Mouse (Mus musculus): ENCODE data around the gene Olfr114. TPM values are rescaled to one million over a fixed set of nuclear protein-coding genes. Genes with fewer than 3 reads are reported as not detected.

Gene Olfr114
- polyA plus RNA-seq, 1 experiment = not detected

DNA sequence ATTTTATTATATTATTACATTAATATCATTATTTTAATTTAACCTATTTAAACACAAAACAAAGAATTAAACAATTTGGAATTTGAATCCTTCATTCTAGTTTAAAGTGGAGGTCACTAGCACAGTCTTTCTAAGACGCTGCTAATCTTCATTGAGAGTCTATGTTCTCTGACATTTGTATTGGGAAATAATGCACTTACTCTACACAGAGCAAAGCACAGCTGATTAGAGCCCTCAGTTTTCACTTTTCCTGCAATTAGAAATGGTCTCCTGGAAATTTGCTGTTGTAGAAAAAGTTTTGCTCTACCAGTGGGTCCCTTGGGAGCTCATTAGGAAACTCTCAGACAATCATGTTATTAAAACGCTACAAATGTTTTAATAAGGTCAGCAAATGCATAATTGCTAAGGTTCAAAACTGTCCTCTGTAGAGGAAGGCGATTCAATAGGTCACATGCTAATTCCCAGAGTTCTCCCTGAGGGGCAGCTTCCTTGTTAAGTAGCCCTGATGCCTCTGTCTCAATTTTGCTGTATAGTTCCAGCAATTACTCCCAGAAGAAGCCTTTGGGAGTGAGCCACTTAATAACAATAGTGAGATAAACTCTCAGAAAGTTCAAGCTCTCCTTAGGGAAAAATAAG is 48.6 kb downstream of the Olfr114 start:
- Histone ChIP-seq H3K36me3 (ENCODE audit: control insufficient read depth, insufficient read depth) (no peaks in the 10 kb centered on the region), H3K4me3 (no peak overlapping the region), H3K4me2 (ENCODE audit: low read depth) (no peak overlapping the region), H3K27me3 (ENCODE audit: control insufficient read depth, insufficient read depth, insufficient read length) (no peaks in the 10 kb centered on the region), H3K79me2 (ENCODE audit: control insufficient read depth, insufficient read depth) (no peaks in the 10 kb centered on the region), H3ac (ENCODE audit: control insufficient read depth, insufficient read length) (no peak overlapping the region)
- TF ChIP-seq MAX (IDR thresholded peaks at IDR 0.05; ENCODE audit: low read depth) (no peak), POLR2AphosphoS2 (IDR thresholded peaks at IDR 0.05; ENCODE audit: insufficient read length, low read depth) (no peak), CEBPB (IDR thresholded peaks at IDR 0.05; ENCODE audit: insufficient read depth, poor library complexity, severe bottlenecking) (no peak), E2F4 (IDR thresholded peaks at IDR 0.05; ENCODE audit: insufficient read depth) (no peak), MYOG (IDR thresholded peaks at IDR 0.05; ENCODE audit: control insufficient read depth in 1 of 3, insufficient read depth in 1 of 3, insufficient read length in 2 of 3, low read depth in 2 of 3) (no peak), TCF12 (IDR thresholded peaks at IDR 0.05; ENCODE audit: insufficient read depth, poor library complexity, severe bottlenecking) (no peak), TCF3 (IDR thresholded peaks at IDR 0.05; ENCODE audit: insufficient read length, low read depth) (no peak), SRF (IDR thresholded peaks at IDR 0.05; ENCODE audit: control insufficient read depth, insufficient read length, low read depth) (no peak), USF1 (IDR thresholded peaks at IDR 0.05; ENCODE audit: low read depth) (no peak), POLR2A (IDR thresholded peaks at IDR 0.05; ENCODE audit: insufficient read length, low read depth) (no peak), MYOD1 (IDR thresholded peaks at IDR 0.05; ENCODE audit: control insufficient read depth in 1 of 3, insufficient read length in 2 of 3, low read depth in 2 of 3) (no peak), REST (IDR thresholded peaks at IDR 0.05; ENCODE audit: insufficient read depth, insufficient read length) (no peak)

DNA sequence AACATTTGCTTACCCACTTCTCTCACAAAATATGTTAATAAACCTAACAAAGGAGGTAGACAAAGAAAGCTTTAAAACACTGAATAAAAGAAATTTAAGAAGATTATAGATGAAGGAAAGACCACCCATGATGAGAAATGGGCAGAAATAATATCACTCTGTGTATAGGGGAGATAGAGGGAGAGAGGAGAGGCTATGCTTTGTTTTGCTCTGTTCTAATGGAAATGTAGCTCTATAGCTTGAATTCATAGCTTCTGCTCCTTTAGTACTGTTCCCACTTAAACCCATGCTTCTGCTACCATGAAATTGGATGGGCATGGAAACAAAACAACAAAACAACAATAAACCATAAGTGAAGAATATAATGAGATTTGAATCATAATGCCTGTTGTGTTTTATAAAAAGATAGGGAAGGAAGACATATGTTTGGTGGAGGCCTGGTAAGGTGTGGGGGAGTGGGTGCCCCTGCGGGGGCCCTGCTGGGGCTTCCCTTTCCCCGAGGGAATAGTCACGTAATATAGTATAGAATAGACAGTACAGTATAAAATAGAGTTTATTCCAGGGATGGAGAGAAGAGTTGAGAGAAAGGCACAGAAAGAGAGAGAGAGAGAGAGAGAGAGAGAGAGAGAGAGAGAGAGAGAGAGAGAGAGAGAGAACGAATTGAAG is 51.0 kb downstream of the Olfr114 start:
- TF ChIP-seq TCF3 (IDR thresholded peaks at IDR 0.05; ENCODE audit: insufficient read length, low read depth) = no peak
- TF ChIP-seq TCF12 (IDR thresholded peaks at IDR 0.05; ENCODE audit: insufficient read depth, poor library complexity, severe bottlenecking) = no peak
- TF ChIP-seq CEBPB (IDR thresholded peaks at IDR 0.05; ENCODE audit: insufficient read depth, poor library complexity, severe bottlenecking) = no peak
- no peak for TF ChIP-seq SRF (IDR thresholded peaks at IDR 0.05; ENCODE audit: control insufficient read depth, insufficient read length, low read depth)
- no peak for TF ChIP-seq POLR2AphosphoS2 (IDR thresholded peaks at IDR 0.05; ENCODE audit: insufficient read length, low read depth)
- TF ChIP-seq E2F4 (IDR thresholded peaks at IDR 0.05; ENCODE audit: insufficient read depth) = no peak
- TF ChIP-seq MYOG (IDR thresholded peaks at IDR 0.05; ENCODE audit: control insufficient read depth in 1 of 3, insufficient read depth in 1 of 3, insufficient read length in 2 of 3, low read depth in 2 of 3) = no peak
- no peak for TF ChIP-seq MAX (IDR thresholded peaks at IDR 0.05; ENCODE audit: low read depth)
- no peak for TF ChIP-seq REST (IDR thresholded peaks at IDR 0.05; ENCODE audit: insufficient read depth, insufficient read length)
- TF ChIP-seq USF1 (IDR thresholded peaks at IDR 0.05; ENCODE audit: low read depth) = no peak
- TF ChIP-seq POLR2A (IDR thresholded peaks at IDR 0.05; ENCODE audit: insufficient read length, low read depth) = no peak
- TF ChIP-seq MYOD1 (IDR thresholded peaks at IDR 0.05; ENCODE audit: control insufficient read depth in 1 of 3, insufficient read length in 2 of 3, low read depth in 2 of 3) = no peak

More for the DNA sequence above, 51.0 kb downstream of the Olfr114 start:
- Histone ChIP-seq H3K4me3 (no peak overlapping the region), H3K79me2 (ENCODE audit: control insufficient read depth, insufficient read depth) (no peaks in the 10 kb centered on the region), H3K36me3 (ENCODE audit: control insufficient read depth, insufficient read depth) (no peaks in the 10 kb centered on the region), H3K27me3 (ENCODE audit: control insufficient read depth, insufficient read depth, insufficient read length) (no peaks in the 10 kb centered on the region), H3ac (ENCODE audit: control insufficient read depth, insufficient read length) (no peak overlapping the region), H3K4me2 (ENCODE audit: low read depth) (no peak overlapping the region)

Other genes with a start within 250 kb of the Olfr114 start
- gene Olfr104-ps, start 233.2 kb downstream of the Olfr114 start, polyA plus RNA-seq (2012; fragmentation: generic; extraction: Trizol) = not detected
- not detected for gene Olfr105-ps, start 213.7 kb downstream of the Olfr114 start, polyA plus RNA-seq (2012; fragmentation: generic; extraction: Trizol)
- not detected for gene Olfr106-ps, start 202.3 kb downstream of the Olfr114 start, polyA plus RNA-seq (2012; fragmentation: generic; extraction: Trizol)
- not detected for gene Olfr107, start 193.5 kb downstream of the Olfr114 start, polyA plus RNA-seq (2012; fragmentation: generic; extraction: Trizol)
- not detected for gene Olfr108, start 147.3 kb downstream of the Olfr114 start, polyA plus RNA-seq (2012; fragmentation: generic; extraction: Trizol)
- gene Olfr109, start 133.8 kb downstream of the Olfr114 start, polyA plus RNA-seq (2012; fragmentation: generic; extraction: Trizol) = not detected
- gene H2-M2, start 109.2 kb downstream of the Olfr114 start, polyA plus RNA-seq (2012; fragmentation: generic; extraction: Trizol) = not detected
- not detected for gene Olfr110, start 100.3 kb downstream of the Olfr114 start, polyA plus RNA-seq (2012; fragmentation: generic; extraction: Trizol)
- not detected for gene Olfr111, start 84.7 kb downstream of the Olfr114 start, polyA plus RNA-seq (2012; fragmentation: generic; extraction: Trizol)
- gene Olfr112, start 23.3 kb downstream of the Olfr114 start, polyA plus RNA-seq (2012; fragmentation: generic; extraction: Trizol) = not detected
- gene Olfr113, start 15.1 kb downstream of the Olfr114 start, polyA plus RNA-seq (2012; fragmentation: generic; extraction: Trizol) = not detected
- gene Olfr115, start 34.4 kb upstream of the Olfr114 start, polyA plus RNA-seq (2012; fragmentation: generic; extraction: Trizol) = not detected
- not detected for gene Olfr116, start 34.5 kb upstream of the Olfr114 start, polyA plus RNA-seq (2012; fragmentation: generic; extraction: Trizol)
- gene Olfr117, start 71.0 kb upstream of the Olfr114 start, polyA plus RNA-seq (2012; fragmentation: generic; extraction: Trizol) = not detected
- gene Olfr118, start 74.2 kb upstream of the Olfr114 start, polyA plus RNA-seq (2012; fragmentation: generic; extraction: Trizol) = not detected
- gene Olfr119, start 103.8 kb upstream of the Olfr114 start, polyA plus RNA-seq (2012; fragmentation: generic; extraction: Trizol) = not detected
- not detected for gene Olfr120, start 129.1 kb upstream of the Olfr114 start, polyA plus RNA-seq (2012; fragmentation: generic; extraction: Trizol)
- gene Olfr121, start 156.1 kb upstream of the Olfr114 start, polyA plus RNA-seq (2012; fragmentation: generic; extraction: Trizol) = not detected
- not detected for gene Olfr122, start 175.9 kb upstream of the Olfr114 start, polyA plus RNA-seq (2012; fragmentation: generic; extraction: Trizol)
- not detected for gene Olfr123, start 200.8 kb upstream of the Olfr114 start, polyA plus RNA-seq (2012; fragmentation: generic; extraction: Trizol)
- not detected for gene Olfr124, start 207.1 kb upstream of the Olfr114 start, polyA plus RNA-seq (2012; fragmentation: generic; extraction: Trizol)
- gene Olfr125, start 240.2 kb upstream of the Olfr114 start, polyA plus RNA-seq (2012; fragmentation: generic; extraction: Trizol) = not detected